Mouse (Mus musculus): Measurements from ENCODE around the gene Taar2. TPM values are rescaled to one million over a fixed set of nuclear protein-coding genes. Genes with fewer than 3 reads are reported as not detected.

Taar2 gene
- not detected for polyA plus RNA-seq (2015; fragmentation: Illumina TruSeq; extraction: RNeasy Lipid Tissue Mini Kit (QIAGEN cat#74804); ENCODE audit: insufficient read depth, low replicate concordance)

DNA sequence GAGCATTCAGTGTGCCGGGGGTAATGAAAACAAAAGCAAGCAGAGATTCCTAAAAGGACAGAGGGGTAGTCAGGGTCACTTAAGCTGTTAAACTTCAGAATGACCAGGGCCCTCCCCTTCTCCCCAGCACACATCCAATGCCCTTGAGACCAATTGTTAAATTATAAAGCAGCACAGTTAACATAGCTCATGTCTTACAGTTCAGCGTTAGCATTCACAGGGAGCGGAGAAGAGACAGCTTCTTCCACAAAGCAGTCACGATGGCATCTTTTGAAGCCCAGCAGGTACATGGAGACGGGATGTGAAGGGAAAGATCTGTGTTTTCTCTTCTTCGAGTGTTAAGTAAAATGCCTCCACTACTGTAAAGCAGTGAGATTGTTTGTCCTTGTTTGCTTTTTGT is at the start of gene Taar2:
Gene Taar2 (plus strand): TSS at position 261 of the 400 bp plus-strand sequence.

GRCm38 (mm10) chr10:23894601-23895349 is 43.6 kb upstream of the Taar2 start, which contains the start of gene Vnn1:
Gene Vnn1, plus strand, starts transcription at chr10:23894688.

GRCm38 (mm10) chr10:23920056-23920455 is 18.3 kb upstream of the Taar2 start, which contains the start of gene Taar1:
Gene Taar1, plus strand, starts transcription at chr10:23920356.

DNA sequence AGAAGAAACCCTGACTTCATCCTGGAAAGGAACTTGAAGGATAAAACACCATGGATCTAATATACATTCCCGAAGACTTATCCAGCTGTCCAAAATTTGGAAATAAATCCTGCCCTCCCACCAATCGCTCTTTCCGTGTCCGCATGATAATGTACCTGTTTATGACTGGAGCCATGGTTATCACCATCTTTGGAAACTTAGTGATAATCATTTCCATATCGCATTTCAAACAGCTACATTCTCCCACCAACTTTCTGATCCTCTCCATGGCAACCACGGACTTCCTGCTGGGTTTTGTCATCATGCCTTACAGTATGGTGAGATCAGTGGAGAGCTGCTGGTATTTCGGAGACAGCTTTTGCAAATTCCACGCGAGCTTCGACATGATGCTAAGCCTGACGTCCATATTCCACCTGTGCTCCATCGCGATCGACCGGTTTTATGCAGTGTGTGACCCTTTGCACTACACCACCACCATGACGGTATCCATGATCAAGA is 11.2 kb downstream of the Taar2 start, which contains the start of gene Taar3:
Gene Taar3 (plus strand): TSS at position 51 of the 498 bp plus-strand sequence.

DNA sequence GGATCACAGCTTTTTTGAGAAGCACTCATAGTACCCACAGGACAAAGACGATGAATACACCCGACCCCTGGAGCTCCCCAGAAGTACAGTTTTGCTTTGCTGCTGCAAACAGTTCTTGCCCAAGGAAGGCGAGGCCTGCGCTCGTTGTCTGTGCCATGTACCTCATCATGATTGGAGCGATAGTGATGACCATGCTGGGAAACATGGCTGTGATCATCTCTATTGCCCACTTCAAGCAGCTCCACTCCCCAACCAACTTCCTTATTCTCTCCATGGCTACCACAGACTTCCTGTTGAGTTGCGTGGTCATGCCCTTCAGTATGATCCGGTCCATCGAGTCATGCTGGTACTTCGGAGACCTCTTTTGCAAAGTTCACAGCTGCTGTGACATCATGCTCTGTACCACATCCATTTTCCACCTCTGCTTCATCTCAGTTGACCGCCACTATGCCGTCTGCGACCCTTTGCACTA is 22.1 kb downstream of the Taar2 start, which contains the start of gene Taar4:
Gene Taar4 (plus strand): TSS at position 51 of the 472 bp plus-strand sequence.

GRCm38 (mm10) chr10:23970656-23971165 is 32.3 kb downstream of the Taar2 start, which contains the start of gene Taar5:
Gene Taar5, plus strand, starts transcription at chr10:23970706.

DNA sequence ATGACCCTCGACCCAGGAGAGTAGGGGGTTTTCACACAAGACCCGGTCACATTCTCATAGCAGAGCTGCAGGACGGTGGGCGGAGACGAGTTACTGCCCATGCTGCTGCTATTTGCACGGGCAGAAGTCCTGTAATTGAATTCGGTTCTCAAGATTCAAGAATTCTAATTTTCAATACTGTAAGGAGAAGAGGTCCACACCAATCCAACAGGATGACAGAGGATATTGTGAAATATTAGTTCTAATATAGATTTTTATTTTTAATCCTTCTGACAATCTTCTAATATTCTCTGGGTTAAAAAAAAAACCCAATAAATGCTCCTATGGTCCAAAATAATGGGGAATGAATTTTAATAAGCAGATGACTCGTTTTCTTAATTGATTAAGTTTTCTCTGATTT is 47.2 kb downstream of the Taar2 start, which contains the start of gene Taar6:
Gene Taar6 (minus strand): TSS at position 101 of the 400 bp plus-strand sequence.

Other genes starting within 250 kb of the Taar2 start
- gene Rps12, start 151.3 kb upstream of the Taar2 start, polyA plus RNA-seq (2015; fragmentation: Illumina TruSeq; extraction: RNeasy Lipid Tissue Mini Kit (QIAGEN cat#74804); ENCODE audit: insufficient read depth, low replicate concordance) = 3,138 TPM
- 4.1 TPM for gene Slc18b1, start 141.6 kb upstream of the Taar2 start, polyA plus RNA-seq (2015; fragmentation: Illumina TruSeq; extraction: RNeasy Lipid Tissue Mini Kit (QIAGEN cat#74804); ENCODE audit: insufficient read depth, low replicate concordance)
- 4.2 TPM for gene Vnn3, start 87.1 kb upstream of the Taar2 start, polyA plus RNA-seq (2015; fragmentation: Illumina TruSeq; extraction: RNeasy Lipid Tissue Mini Kit (QIAGEN cat#74804); ENCODE audit: insufficient read depth, low replicate concordance)
- gene Vnn1, start 43.9 kb upstream of the Taar2 start, polyA plus RNA-seq (2015; fragmentation: Illumina TruSeq; extraction: RNeasy Lipid Tissue Mini Kit (QIAGEN cat#74804); ENCODE audit: insufficient read depth, low replicate concordance) = 0.25 TPM
- gene Taar1, start 18.2 kb upstream of the Taar2 start, polyA plus RNA-seq (2015; fragmentation: Illumina TruSeq; extraction: RNeasy Lipid Tissue Mini Kit (QIAGEN cat#74804); ENCODE audit: insufficient read depth, low replicate concordance) = not detected
- not detected for gene Taar3, start 11.0 kb downstream of the Taar2 start, polyA plus RNA-seq (2015; fragmentation: Illumina TruSeq; extraction: RNeasy Lipid Tissue Mini Kit (QIAGEN cat#74804); ENCODE audit: insufficient read depth, low replicate concordance)
- not detected for gene Taar4, start 21.9 kb downstream of the Taar2 start, polyA plus RNA-seq (2015; fragmentation: Illumina TruSeq; extraction: RNeasy Lipid Tissue Mini Kit (QIAGEN cat#74804); ENCODE audit: insufficient read depth, low replicate concordance)
- gene Taar5, start 32.1 kb downstream of the Taar2 start, polyA plus RNA-seq (2015; fragmentation: Illumina TruSeq; extraction: RNeasy Lipid Tissue Mini Kit (QIAGEN cat#74804); ENCODE audit: insufficient read depth, low replicate concordance) = not detected
- not detected for gene Taar6, start 47.1 kb downstream of the Taar2 start, polyA plus RNA-seq (2015; fragmentation: Illumina TruSeq; extraction: RNeasy Lipid Tissue Mini Kit (QIAGEN cat#74804); ENCODE audit: insufficient read depth, low replicate concordance)
- gene Taar7a, start 54.9 kb downstream of the Taar2 start, polyA plus RNA-seq (2015; fragmentation: Illumina TruSeq; extraction: RNeasy Lipid Tissue Mini Kit (QIAGEN cat#74804); ENCODE audit: insufficient read depth, low replicate concordance) = not detected
- gene Taar7b, start 61.4 kb downstream of the Taar2 start, polyA plus RNA-seq (2015; fragmentation: Illumina TruSeq; extraction: RNeasy Lipid Tissue Mini Kit (QIAGEN cat#74804); ENCODE audit: insufficient read depth, low replicate concordance) = not detected
- not detected for gene Taar7d, start 88.7 kb downstream of the Taar2 start, polyA plus RNA-seq (2015; fragmentation: Illumina TruSeq; extraction: RNeasy Lipid Tissue Mini Kit (QIAGEN cat#74804); ENCODE audit: insufficient read depth, low replicate concordance)
- not detected for gene Taar7e, start 99.0 kb downstream of the Taar2 start, polyA plus RNA-seq (2015; fragmentation: Illumina TruSeq; extraction: RNeasy Lipid Tissue Mini Kit (QIAGEN cat#74804); ENCODE audit: insufficient read depth, low replicate concordance)
- not detected for gene Taar7f, start 110.9 kb downstream of the Taar2 start, polyA plus RNA-seq (2015; fragmentation: Illumina TruSeq; extraction: RNeasy Lipid Tissue Mini Kit (QIAGEN cat#74804); ENCODE audit: insufficient read depth, low replicate concordance)
- gene Taar8a, start 137.9 kb downstream of the Taar2 start, polyA plus RNA-seq (2015; fragmentation: Illumina TruSeq; extraction: RNeasy Lipid Tissue Mini Kit (QIAGEN cat#74804); ENCODE audit: insufficient read depth, low replicate concordance) = not detected
- 1.4 TPM for gene Taar8b, start 153.7 kb downstream of the Taar2 start, polyA plus RNA-seq (2015; fragmentation: Illumina TruSeq; extraction: RNeasy Lipid Tissue Mini Kit (QIAGEN cat#74804); ENCODE audit: insufficient read depth, low replicate concordance)
- 0.43 TPM for gene Taar8c, start 163.3 kb downstream of the Taar2 start, polyA plus RNA-seq (2015; fragmentation: Illumina TruSeq; extraction: RNeasy Lipid Tissue Mini Kit (QIAGEN cat#74804); ENCODE audit: insufficient read depth, low replicate concordance)
- 0.64 TPM for gene Taar9, start 171.0 kb downstream of the Taar2 start, polyA plus RNA-seq (2015; fragmentation: Illumina TruSeq; extraction: RNeasy Lipid Tissue Mini Kit (QIAGEN cat#74804); ENCODE audit: insufficient read depth, low replicate concordance)
- gene Stx7, start 210.7 kb downstream of the Taar2 start, polyA plus RNA-seq (2015; fragmentation: Illumina TruSeq; extraction: RNeasy Lipid Tissue Mini Kit (QIAGEN cat#74804); ENCODE audit: insufficient read depth, low replicate concordance) = 154 TPM

Data from spleen, adult 10 weeks (tissue).